Mouse (Mus musculus) common myeloid progenitor, adult 5-6 weeks (primary cell): ENCODE results near the gene Sycp2. TPM values are rescaled to one million over a fixed set of nuclear protein-coding genes. Genes with fewer than 3 reads are reported as not detected.

Experiments used
- ATAC-seq: replicated peaks from 2 replicates; pipeline ENCODE4 v1.8.0; 2016; ENCODE audit warnings: low read depth, mild to moderate bottlenecking, moderate TSS enrichment, inconsistent platforms; ENCODE audit not compliant: poor library complexity, severe bottlenecking
- total RNA-seq: library from RNA; stranded (forward); fragments of 200-1000, 187-1606 nt; gene quantifications from 2 replicates; pipeline ENCODE4 v1.2.3, GENCODE M21; 2017

The Sycp2 gene
- total RNA-seq: not detected in 2 replicates

DNA sequence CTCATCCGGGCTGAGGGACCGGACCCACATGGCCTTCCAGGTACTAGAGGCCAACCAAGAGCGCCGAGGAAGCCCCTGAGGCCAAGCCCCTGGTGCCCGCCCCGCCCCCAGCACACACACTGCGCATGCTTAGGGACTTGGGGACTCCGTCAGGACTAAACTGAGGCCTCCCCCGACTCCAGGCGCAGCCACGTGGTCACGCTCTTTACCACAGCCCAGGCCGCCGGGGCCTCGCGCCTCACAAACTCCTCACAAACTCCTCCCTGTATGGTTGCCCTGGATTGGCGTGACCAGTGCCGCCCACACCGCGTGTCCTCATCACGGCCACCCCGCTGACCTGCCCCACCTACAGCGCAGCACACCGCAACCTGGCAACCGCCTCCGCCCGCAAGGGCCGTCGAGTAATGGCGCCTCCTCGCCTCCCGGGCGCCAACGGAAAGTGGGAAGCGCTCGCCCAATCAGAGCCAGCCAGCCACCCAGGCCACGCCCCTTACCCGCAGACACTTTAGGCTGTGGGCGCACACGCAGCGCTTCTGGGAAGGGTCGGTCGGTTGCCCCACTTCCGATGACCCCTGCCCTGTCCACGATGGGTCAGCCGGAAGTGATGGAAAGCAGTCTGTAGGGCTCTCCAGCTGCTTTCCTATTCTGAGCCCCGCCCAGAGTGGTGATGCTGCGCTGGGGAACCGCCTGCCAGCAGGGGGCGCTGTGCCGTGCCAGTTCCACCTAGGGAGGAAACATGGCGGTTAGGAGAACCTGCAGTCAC, at the start of gene Sycp2:
Gene Sycp2, minus strand, starts transcription at position 633 of the 763 bp plus-strand sequence.
- peak; percentile 25; the same call in 1 of the 2 replicates for ATAC-seq

DNA sequence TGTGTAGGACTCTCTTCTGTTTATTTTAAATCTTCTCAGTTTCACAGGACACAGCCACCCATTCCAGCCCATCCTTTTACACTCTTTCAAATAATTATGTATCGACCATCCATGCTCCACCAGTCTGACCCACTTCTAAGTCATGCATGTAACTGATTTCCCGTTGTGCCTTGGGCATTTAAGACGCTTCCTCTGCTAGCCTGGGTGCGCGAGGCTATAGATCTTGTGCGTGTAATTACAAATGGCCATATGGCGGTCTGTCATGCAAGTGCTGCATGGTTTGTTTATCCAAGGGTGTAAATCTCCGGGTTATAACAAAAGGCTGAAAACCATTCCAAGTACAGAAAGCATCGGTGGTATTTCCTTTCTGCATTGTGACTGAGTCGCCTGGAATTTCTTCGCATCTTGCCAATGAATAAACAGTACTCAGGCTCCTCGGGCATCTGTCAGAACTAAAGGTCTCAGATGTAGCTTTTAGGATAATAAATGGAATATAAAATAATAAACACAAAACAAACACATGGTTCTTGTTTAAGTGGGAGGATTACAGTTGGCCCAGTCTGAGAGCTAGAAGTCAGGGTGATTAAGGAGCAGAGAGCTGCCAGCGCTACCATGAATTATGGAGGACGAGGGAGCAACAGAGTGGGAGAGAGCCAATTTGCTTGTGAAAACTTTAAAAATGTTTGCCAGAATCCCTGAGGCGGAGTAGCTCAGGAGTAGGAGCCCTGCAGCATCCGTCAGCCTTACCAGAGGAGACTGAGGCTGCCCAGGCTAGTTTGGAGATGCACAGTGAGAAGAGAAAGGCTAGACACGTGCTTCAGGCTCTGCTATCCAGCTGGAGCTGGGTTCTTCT, 47.4 kb upstream of the Sycp2 start:
- no peak for ATAC-seq

GRCm38 (mm10) chr2:178450961-178451360, 43.5 kb upstream of the Sycp2 start:
- no peak for ATAC-seq

GRCm38 (mm10) chr2:178450236-178450635, 42.8 kb upstream of the Sycp2 start:
- ATAC-seq: no peak

- ATAC-seq: no peak
Measured at GRCm38 (mm10) chr2:178449386-178449785, 41.9 kb upstream of the Sycp2 start.

DNA sequence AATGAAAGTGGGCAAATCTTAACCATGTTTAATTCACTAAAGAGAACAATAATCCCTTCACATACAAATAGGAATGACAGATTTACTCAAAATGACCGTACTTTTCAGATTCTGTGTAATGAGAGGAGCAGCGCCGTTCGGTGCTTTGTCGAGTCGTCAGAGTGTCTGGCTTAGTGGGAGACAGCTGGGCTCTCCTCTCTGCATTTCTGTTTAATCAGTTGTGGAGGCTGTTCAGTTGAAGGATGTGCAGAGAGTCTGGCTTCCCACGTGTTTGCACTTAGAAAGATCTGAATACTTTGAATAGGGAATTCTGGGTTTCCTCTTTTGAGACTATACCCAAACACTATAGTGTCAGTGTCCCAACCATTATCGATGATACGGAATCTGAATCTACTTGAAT, 29.8 kb upstream of the Sycp2 start:
- ATAC-seq: no peak

DNA sequence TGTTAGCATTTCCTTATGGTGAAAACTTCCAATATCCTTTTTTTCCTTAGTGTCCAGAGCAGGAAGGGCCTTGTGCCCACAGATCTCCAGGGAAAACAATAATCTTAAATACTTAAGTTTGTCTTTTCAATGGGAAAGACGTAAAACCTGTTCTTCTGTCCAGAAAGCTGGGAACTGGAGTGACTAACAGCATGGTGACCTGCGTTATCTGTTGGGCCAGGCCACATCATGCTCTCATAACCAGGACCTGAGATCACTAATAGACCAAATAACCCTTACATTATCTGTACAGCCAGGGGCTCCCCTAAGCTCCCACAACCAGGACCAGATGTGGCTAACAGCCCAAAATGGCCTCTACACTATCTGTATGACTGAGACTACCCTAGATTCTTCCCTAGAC, 26.4 kb upstream of the Sycp2 start:
- ATAC-seq: no peak

DNA sequence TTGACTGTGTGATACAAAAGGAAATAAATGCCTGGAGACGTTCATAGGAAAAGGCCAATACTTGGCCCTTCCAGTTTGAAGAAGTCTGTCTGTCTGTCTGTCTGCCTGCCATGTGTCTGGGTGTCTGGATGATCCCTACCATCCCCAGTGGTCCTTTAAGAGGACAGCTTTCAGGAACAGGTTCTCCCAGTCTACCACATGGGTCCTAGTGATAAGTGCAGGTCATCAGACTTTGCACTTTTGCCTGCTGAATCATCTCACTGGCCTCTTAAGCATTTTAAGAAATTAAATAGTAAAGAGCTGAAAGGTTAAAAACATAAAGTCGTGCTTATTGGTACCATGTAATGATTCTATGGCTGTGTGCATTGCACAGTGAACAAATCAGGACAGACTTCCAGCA, 26.0 kb upstream of the Sycp2 start:
- ATAC-seq: no peak

GRCm38 (mm10) chr2:178430231-178430630, 22.7 kb upstream of the Sycp2 start, which contains the start of gene Cdh26:
Gene Cdh26 (plus strand): TSS chr2:178430531.
- no peak for ATAC-seq

- ATAC-seq: no peak
Measured at GRCm38 (mm10) chr2:178429426-178429825, 21.9 kb upstream of the Sycp2 start.

DNA sequence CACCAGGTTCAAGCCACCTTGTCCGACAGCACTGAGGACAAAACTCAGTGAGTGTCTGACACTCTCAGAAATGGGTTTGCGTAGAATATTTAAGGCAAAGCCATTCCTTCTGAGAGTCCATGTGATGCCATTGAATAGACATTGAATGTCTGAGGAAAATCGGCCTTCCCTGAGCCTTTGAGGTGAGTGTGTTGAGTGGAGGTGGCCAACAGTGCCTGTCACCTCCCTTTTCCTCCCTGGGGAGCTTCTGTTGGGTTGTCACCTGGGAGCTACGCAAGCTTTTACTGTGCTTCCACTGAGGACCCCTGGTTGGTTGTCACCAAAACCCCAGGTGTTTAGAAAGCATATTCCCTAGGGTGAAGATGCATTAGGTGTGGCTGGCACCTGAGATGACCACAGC, 21.2 kb upstream of the Sycp2 start:
- no peak for ATAC-seq

DNA sequence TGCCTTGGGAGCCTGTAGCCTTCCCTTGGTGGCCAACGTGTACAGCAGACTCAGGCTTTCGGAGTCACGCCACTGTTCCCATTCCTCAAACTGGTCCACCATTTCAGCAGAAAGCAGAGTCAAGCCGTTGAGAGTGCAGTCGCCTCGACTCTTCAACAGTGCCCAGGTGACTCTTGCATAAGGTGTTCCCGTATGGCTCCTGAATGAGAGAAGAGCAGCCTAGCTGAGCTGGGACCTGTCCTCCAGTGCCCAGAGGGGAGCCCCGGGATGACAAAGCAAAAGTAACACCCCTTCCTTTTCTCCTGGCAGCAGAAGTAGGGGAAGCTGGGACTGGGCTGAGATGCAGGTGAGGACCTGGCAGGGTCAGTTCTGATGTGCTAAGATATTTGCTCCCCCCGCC, 20.7 kb upstream of the Sycp2 start:
- no peak for ATAC-seq

- no peak for ATAC-seq
Measured at GRCm38 (mm10) chr2:178427181-178427580, 19.7 kb upstream of the Sycp2 start.

DNA sequence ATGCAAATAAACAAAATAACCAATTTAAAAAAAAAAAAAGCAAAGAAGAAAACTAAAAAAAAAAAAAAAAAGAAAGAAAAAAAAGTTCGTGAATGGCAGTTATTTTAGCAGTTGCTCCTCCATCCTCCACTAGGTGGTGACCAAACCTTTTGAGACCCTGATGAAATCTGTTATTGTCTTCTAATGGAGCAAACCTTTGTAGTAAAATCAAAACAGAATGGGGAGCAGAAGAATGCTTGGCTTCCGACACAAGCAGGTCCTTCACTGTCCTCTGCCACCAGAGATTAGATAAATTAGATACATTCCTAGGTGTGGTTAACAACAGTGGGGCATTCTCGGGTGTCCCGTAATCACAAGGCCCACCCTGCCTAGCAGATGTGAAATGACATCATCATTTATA, 18.7 kb upstream of the Sycp2 start:
- peak; percentile 76 for ATAC-seq

DNA sequence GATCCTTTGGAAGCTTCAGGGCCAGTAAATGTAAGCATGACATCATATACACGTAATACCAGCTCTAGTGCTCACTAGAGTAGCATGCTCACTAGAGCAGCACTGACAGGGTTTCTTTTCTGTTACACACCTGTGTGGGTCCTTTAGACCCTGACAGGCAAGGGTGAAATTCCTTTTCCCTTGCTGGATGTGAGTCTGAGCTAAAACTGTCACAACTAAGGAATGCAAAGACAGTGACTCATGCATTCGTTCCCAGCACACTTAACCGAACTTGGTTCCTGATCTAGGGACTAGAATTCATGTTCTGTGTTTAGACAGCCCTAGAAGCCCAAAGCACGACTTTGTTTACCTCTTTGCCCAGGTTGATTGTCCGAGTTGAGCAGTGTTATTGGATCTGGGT, 15.7 kb upstream of the Sycp2 start:
- no peak for ATAC-seq

DNA sequence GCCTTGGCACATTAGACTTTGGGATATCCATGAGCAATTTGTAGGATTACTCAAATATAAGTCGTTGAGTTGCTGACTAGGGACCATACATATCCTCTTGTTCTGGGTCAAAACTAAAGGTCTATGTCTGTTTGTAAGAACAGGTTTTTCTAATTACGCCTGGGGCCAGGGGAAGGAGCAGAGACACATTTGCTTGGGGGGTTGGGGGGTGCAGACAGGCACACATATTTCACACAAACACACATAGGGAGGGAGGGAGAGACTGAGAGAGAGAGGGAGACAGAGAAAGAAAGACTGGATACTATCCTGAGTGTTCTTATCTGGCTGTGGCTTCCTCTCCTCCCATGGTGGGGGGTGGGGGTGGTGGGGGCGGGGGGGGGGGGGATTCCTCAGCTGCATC, 14.7 kb upstream of the Sycp2 start:
- no peak for ATAC-seq

DNA sequence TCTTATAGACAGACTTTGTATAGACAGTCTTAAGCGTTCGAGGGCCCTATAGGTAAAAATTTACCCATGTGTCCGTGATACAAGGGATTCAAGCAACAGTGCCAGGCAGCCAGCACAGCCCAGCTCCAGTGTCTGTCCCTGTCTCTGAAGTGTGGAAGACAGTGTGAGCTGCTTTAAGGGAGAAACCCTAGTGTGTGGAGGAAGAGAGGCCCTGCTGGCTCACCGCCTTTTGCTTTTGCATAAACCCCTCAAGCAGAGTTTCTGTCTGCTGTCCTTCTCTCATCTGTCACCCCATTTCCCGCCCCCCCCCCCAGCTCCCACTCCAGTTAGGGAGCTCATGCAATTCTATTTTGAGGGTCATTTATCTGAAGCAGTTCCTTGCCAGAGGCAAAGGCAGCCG, 14.1 kb upstream of the Sycp2 start:
- no peak for ATAC-seq

GRCm38 (mm10) chr2:178420576-178420975, 13.1 kb upstream of the Sycp2 start:
- ATAC-seq: no peak

- peak; percentile 55 for ATAC-seq
Measured at GRCm38 (mm10) chr2:178416970-178417369, 9.5 kb upstream of the Sycp2 start.

GRCm38 (mm10) chr2:178416427-178416826, 8.9 kb upstream of the Sycp2 start:
- peak; percentile 71 for ATAC-seq

- ATAC-seq: no peak
Measured at GRCm38 (mm10) chr2:178415150-178415448, 7.6 kb upstream of the Sycp2 start.
